Mouse (Mus musculus) stomach, postnatal 0 days (tissue): Measurements from ENCODE around the gene Srrm3. TPM values are rescaled to one million over a fixed set of nuclear protein-coding genes. Genes with fewer than 3 reads are reported as not detected.

Experiments
- ATAC-seq: fragments of 200-750 bp; cut with Nextera tagmentation; 2 replicates; pipeline ENCODE4 v1.8.0; 2017; ENCODE audit not compliant: low FRiP score, low TSS enrichment
- DNase-seq: peaks from one replicate; pipeline ENCODE4 v3.0.0-alpha.2; 2016; ENCODE audit warnings: low spot score
- H3K27ac ChIP-seq: fragments of 300-500 bp; sonication (generic); replicated peaks from 2 replicates; pipeline ENCODE4 v1.5.1; 2014; ENCODE audit warnings: mild to moderate bottlenecking, control low read depth
- H3K27me3 ChIP-seq: fragments of 300-500 bp; sonication (generic); 2 replicates; pipeline ENCODE4 v1.6.1; 2014; ENCODE audit warnings: low read length; ENCODE audit not compliant: control insufficient read depth, insufficient read depth
- H3K36me3 ChIP-seq: fragments of 300-500 bp; sonication (generic); 2 replicates; pipeline ENCODE4 v1.6.1; 2014; ENCODE audit warnings: low read length, mixed read lengths; ENCODE audit not compliant: control insufficient read depth, insufficient read depth
- H3K4me1 ChIP-seq: fragments of 300-500 bp; sonication (generic); replicated peaks from 2 replicates; pipeline ENCODE4 v1.6.1; 2014; ENCODE audit warnings: antibody characterized with exemption; ENCODE audit not compliant: control insufficient read depth, insufficient read depth
- H3K4me2 ChIP-seq: fragments of 300-500 bp; sonication (generic); replicated peaks from 2 replicates; pipeline ENCODE4 v1.6.1; 2014; ENCODE audit warnings: low read depth, mild to moderate bottlenecking, control low read depth, moderate library complexity
- H3K4me3 ChIP-seq: fragments of 300-500 bp; sonication (generic); 2 replicates; pipeline ENCODE4 v1.5.1; 2014; ENCODE audit warnings: low read depth, low read length, control low read depth
- H3K9ac ChIP-seq: fragments of 300-500 bp; sonication (generic); 2 replicates; pipeline ENCODE4 v1.6.1; 2014; ENCODE audit warnings: mild to moderate bottlenecking, low read length, control low read depth, mixed read lengths
- H3K9me3 ChIP-seq: fragments of 300-500 bp; sonication (generic); 2 replicates; pipeline ENCODE4 v1.6.1; 2016; ENCODE audit warnings: low read length; ENCODE audit not compliant: control insufficient read depth
- CTCF ChIP-seq: IDR thresholded peaks from 2 replicates; pipeline ENCODE4 v1.5.1; 2016; ENCODE audit warnings: antibody characterized with exemption, low read depth, mild to moderate bottlenecking, moderate library complexity
- EP300 ChIP-seq: optimal IDR thresholded peaks from 2 replicates; pipeline ENCODE3; 2016; ENCODE audit warnings: antibody characterized with exemption
- WGBS: fragments of 180-500 bp; shearing (Covaris S2); extraction: QIAGEN DNeasy Blood & Tissue Kit; methylation state at CpG from one replicate; pipeline ENCODE4 v1.1.7; 2014; 5-methylcytosine and 5-hydroxymethylcytosine counted together
- polyA plus RNA-seq: library from polyadenylated mRNA; unstranded; fragments of >200 nt; fragmentation: Nextera tagmentation; extraction: Ambion mirVana; gene quantifications from 2 replicates; pipeline ENCODE4 v1.2.1, GENCODE M21; 2015

The Srrm3 gene
- polyA plus RNA-seq, 1 experiment from 2014 or later: 0.67 TPM

DNA sequence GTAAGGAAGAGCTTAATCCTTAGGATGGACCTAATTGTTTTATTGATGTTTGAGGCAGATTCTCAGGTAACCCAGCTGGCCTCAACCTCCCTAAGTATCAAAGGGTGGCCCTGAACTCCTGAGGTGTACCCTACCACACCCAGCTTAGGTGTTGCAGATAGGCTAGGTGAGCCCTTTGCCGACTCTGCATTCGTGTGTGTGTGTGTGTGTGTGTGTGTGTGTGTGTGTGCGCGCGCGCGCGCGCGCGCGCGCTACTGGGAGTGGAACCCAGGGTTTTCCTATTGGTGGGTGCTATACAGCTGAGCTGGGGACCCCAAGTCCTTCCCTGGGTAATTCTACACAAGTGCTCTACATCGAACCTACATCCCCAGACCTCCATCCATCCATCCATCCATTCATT lies 44.8 kb downstream of the Srrm3 start:
- H3K4me3 ChIP-seq: no peak overlapping the region
- no peak for TF ChIP-seq EP300
- TF ChIP-seq CTCF: no peak
- no peaks in the 10 kb centered on the region for H3K36me3 ChIP-seq
- peaks cover 7% of the 10 kb centered on the region; the same call in 1 of the 2 replicates for H3K27me3 ChIP-seq
- H3K4me2 ChIP-seq: no peak overlapping the region
- H3K9ac ChIP-seq: no peak overlapping the region
- ATAC-seq: no peak
- no peaks in the 10 kb centered on the region for H3K4me1 ChIP-seq
- DNase-seq: no peak
- 9% methylated on average over 14 of the region's 14 CpGs for WGBS
- H3K9me3 ChIP-seq: no peaks in the 10 kb centered on the region
- H3K27ac ChIP-seq: no peak overlapping the region

DNA sequence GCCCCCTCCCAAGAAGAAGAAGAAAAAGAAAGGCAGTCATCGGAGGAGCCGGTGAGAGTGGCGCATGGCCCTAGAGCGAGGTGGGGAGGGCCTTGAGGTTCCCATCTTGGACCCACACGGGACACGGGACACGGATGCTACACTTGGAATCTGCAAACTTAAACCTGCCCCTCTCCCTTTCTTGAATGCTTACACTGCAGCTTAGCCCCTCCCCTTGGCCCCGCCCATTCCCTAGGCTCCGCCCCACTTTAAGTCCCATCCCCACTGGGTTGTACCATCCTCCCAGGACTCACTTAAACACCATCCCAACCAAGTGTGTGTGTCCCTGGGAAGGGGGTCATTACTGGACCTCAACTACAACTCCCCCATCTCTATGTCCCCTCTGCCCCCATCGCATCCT lies 45.7 kb downstream of the Srrm3 start:
- Histone ChIP-seq H3K4me1 (no peaks in the 10 kb centered on the region), H3K4me3 (no peak overlapping the region), H3K4me2 (no peak overlapping the region), H3K36me3 (no peaks in the 10 kb centered on the region), H3K27ac (no peak overlapping the region), H3K27me3 (peaks cover 7% of the 10 kb centered on the region; the same call in 1 of the 2 replicates), H3K9me3 (no peaks in the 10 kb centered on the region), H3K9ac (no peak overlapping the region)
- no peak for TF ChIP-seq CTCF
- WGBS: 4% methylated on average over 10 of the region's 10 CpGs
- ATAC-seq (no peak), DNase-seq (no peak)

DNA sequence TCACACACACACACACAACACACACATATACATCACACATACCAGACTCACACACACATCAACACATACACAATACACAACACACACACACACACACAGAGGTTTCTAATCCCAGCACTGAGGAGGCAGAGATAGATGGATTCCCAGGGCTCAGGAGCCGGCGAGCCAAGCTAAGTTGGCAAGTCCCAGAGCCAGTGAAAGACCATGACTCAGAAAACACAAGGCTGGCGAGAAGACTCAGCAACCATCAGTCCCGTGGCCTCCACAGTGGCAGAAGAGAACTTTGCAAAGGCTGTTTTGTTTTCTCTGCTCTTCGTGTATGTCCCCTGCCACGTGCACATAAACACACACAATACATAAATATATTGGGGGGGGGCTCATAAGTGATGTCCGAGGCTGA lies 47.0 kb downstream of the Srrm3 start:
- no peak overlapping the region for H3K9ac ChIP-seq
- no peaks in the 10 kb centered on the region for H3K4me1 ChIP-seq
- DNase-seq (no peak), ATAC-seq (no peak)
- no peaks in the 10 kb centered on the region for H3K36me3 ChIP-seq
- no peaks in the 10 kb centered on the region for H3K9me3 ChIP-seq
- WGBS: 47% methylated on average over 7 of the region's 7 CpGs
- TF ChIP-seq CTCF (no peak), EP300 (no peak)
- H3K4me3 ChIP-seq: no peak overlapping the region
- H3K27me3 ChIP-seq: peaks cover 15% of the 10 kb centered on the region; the same call in 1 of the 2 replicates
- H3K27ac ChIP-seq: no peak overlapping the region
- H3K4me2 ChIP-seq: no peak overlapping the region

DNA sequence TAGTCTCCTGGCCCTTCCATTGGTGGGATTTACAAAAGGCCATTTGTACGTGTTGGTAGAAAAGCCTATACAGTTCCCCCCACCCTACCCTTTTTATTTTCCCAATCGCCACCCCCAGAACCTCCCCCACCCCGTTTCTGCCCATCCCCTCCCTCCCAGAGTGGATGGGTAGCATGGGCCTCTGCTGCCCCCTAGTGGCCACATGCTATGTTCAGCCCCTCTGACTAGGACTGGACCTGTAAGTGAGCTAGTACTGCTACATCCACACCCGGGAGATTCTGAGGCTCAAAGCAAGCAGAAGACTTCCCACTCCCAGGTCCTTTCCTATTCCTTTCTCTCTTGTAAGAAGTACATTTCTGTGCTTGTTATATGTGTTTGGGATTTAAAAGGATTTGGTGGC lies 48.5 kb downstream of the Srrm3 start:
- WGBS: 3% methylated on average over 4 of the region's 4 CpGs
- Histone ChIP-seq H3K9me3 (no peaks in the 10 kb centered on the region), H3K4me3 (no peak overlapping the region), H3K27me3 (peaks cover 15% of the 10 kb centered on the region; the same call in 1 of the 2 replicates), H3K36me3 (no peaks in the 10 kb centered on the region), H3K4me1 (no peaks in the 10 kb centered on the region), H3K9ac (no peak overlapping the region), H3K27ac (no peak overlapping the region), H3K4me2 (no peak overlapping the region)
- DNase-seq (peak; percentile 78), ATAC-seq (peak; percentile 56; the same call in 1 of the 2 replicates)
- TF ChIP-seq EP300 (no peak), CTCF (peak; percentile 91)

DNA sequence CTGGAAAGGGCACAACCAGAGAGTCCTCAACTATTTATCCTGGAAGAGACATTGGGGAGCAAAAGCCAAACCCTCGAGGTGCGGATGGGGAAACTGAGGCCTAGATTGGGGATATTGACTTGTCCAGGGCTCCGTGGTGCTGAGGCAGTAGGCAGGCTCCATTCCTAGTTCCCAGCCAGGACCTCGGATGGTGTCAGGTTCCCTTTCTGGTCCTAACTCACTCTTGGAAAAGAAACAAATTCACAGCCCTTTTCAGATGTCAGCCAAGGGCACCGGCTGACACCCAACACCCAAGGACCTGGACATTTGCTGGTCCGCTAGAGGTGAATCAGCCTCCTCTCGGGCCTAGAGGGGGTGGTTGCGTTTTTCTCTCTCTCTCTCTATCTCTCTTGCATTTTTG lies 60.0 kb downstream of the Srrm3 start:
- Histone ChIP-seq H3K27me3 (0 out of 2 replicates have a peak, but pooled peaks cover 3% of the 10 kb centered on the region), H3K27ac (no peak overlapping the region), H3K4me2 (no peak overlapping the region), H3K36me3 (no peaks in the 10 kb centered on the region), H3K9ac (no peak overlapping the region), H3K4me3 (no peak overlapping the region), H3K4me1 (no peaks in the 10 kb centered on the region), H3K9me3 (no peaks in the 10 kb centered on the region)
- DNase-seq (no peak), ATAC-seq (no peak)
- 59% methylated on average over 8 of the region's 8 CpGs for WGBS
- TF ChIP-seq EP300 (no peak), CTCF (no peak)

DNA sequence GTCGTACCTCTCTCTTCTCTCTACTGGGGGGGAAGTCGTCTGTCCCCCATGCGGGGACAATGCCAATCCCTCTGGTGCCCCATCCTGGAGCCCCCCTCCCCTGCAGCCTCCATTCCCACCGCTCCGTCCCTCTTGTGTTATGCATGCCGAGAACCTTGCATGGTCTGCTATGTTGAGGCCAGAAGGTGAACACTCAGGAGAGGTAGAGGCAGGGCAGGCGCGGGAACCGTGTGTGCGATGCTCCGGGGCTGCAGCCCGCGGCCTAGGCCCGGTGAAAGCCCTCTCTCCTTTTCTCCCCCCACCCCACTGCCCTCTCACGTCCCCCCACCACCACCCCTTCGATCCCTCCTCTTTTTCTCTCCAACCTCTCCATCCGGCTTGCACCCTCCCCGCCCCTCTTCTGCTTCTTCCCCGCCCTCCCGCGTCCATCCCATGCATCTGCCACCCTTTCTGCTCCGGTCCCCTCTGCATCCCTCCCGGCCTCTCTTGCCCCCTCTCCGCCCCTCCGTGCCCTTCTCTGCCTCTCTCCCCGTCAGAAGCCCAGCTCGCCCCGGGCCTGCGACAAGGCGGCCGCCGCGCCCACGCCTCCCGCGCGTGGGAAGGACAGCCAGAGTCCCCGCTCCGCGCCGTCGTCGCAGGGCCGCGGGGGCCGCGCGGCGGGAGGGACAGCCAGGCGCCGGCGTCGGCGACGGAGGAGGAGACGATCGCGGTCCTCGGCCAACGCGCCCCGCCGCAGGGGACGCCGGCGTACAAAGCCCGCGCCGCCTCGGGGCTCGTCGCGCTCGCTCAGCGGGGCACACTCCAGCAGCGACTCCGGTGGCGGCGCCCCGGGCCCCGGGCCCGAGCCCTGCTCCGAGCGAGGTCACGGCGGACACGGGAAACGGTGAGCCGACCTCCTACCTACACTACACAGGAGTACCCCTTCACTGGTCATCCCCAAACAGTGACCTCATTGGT lies 61.2 kb downstream of the Srrm3 start:
- DNase-seq (no peak), ATAC-seq (0 out of 2 replicates have a peak, but pooled peaks have one; percentile 47)
- Histone ChIP-seq H3K4me3 (peak overlapping the region; percentile 49), H3K27me3 (0 out of 2 replicates have a peak, but pooled peaks cover 3% of the 10 kb centered on the region), H3K27ac (no peak overlapping the region), H3K4me1 (no peaks in the 10 kb centered on the region), H3K9ac (peak overlapping the region; percentile 53), H3K9me3 (no peaks in the 10 kb centered on the region), H3K36me3 (no peaks in the 10 kb centered on the region), H3K4me2 (peak overlapping the region; percentile 80)
- TF ChIP-seq EP300 (no peak), CTCF (no peak)
- WGBS: 1% methylated on average over 63 of the region's 89 CpGs
